Mouse (Mus musculus) neural tube, embryonic 13.5 days (tissue): ENCODE data around the gene E2f8. TPM values are rescaled to one million over a fixed set of nuclear protein-coding genes. Genes with fewer than 3 reads are reported as not detected.

Experiments
- ATAC-seq: fragments of 200-750 bp; cut with Nextera tagmentation; 2 replicates; pipeline ENCODE4 v1.8.0; 2017; ENCODE audit warnings: low read depth, mild to moderate bottlenecking, moderate TSS enrichment, moderate library complexity
- H3K27ac ChIP-seq: fragments of 300-500 bp; sonication (generic); replicated peaks from 2 replicates; pipeline ENCODE4 v1.5.1; 2015; ENCODE audit warnings: moderate library complexity, mild to moderate bottlenecking, inconsistent platforms
- H3K27me3 ChIP-seq: fragments of 300-500 bp; sonication (generic); 2 replicates; pipeline ENCODE4 v1.6.1; 2015; ENCODE audit warnings: mild to moderate bottlenecking, inconsistent platforms
- H3K36me3 ChIP-seq: fragments of 300-500 bp; sonication (generic); 2 replicates; pipeline ENCODE4 v1.6.1; 2015; ENCODE audit warnings: mild to moderate bottlenecking, inconsistent platforms
- H3K4me1 ChIP-seq: fragments of 300-500 bp; sonication (generic); replicated peaks from 2 replicates; pipeline ENCODE4 v1.6.1; 2015; ENCODE audit warnings: inconsistent platforms
- H3K4me2 ChIP-seq: fragments of 300-500 bp; sonication (generic); 2 replicates; pipeline ENCODE4 v1.6.1; 2015; ENCODE audit warnings: inconsistent platforms, mild to moderate bottlenecking, moderate library complexity
- H3K4me3 ChIP-seq: fragments of 300-500 bp; sonication (generic); 2 replicates; pipeline ENCODE4 v1.5.1; 2015; ENCODE audit warnings: mild to moderate bottlenecking, inconsistent platforms
- H3K9ac ChIP-seq: fragments of 300-500 bp; sonication (generic); 2 replicates; pipeline ENCODE4 v1.6.1; 2015; ENCODE audit warnings: moderate library complexity, mild to moderate bottlenecking, inconsistent platforms
- H3K9me3 ChIP-seq: fragments of 300-500 bp; sonication (generic); 2 replicates; pipeline ENCODE4 v1.6.1; 2016; ENCODE audit warnings: inconsistent platforms
- WGBS: fragments of 180-500 bp; shearing (Covaris S2); methylation state at CpG from one replicate; pipeline ENCODE4 v1.1.7; 2015; 5-methylcytosine and 5-hydroxymethylcytosine counted together
- polyA plus RNA-seq: library from polyadenylated mRNA; unstranded; fragments of >200 nt; fragmentation: Nextera tagmentation; extraction: Ambion mirVana; gene quantifications from 2 replicates; pipeline ENCODE4 v1.2.1, GENCODE M21; 2015

The E2f8 gene
- polyA plus RNA-seq, 1 experiment from 2014 or later, result 4.1 TPM

GRCm38 (mm10) chr7:48829177-48829910 lies 52.1 kb downstream of the E2f8 start:
- peaks cover 75% of the 10 kb centered on the region for H3K27me3 ChIP-seq
- H3K4me1 ChIP-seq, result peaks cover 2% of the 10 kb centered on the region
- H3K4me2 ChIP-seq, result no peak overlapping the region
- H3K9ac ChIP-seq, result no peak overlapping the region
- no peaks in the 10 kb centered on the region for H3K9me3 ChIP-seq
- 83% methylated on average over 5 of the region's 5 CpGs for WGBS
- ATAC-seq, result no peak
- H3K36me3 ChIP-seq, result peaks cover 37% of the 10 kb centered on the region
- no peak overlapping the region for H3K27ac ChIP-seq
- H3K4me3 ChIP-seq, result no peak overlapping the region

- Histone ChIP-seq H3K27ac (no peak overlapping the region), H3K4me1 (no peaks in the 10 kb centered on the region), H3K27me3 (peaks cover 34% of the 10 kb centered on the region), H3K4me3 (no peak overlapping the region), H3K4me2 (no peak overlapping the region), H3K36me3 (peaks cover 76% of the 10 kb centered on the region), H3K9ac (no peak overlapping the region), H3K9me3 (no peaks in the 10 kb centered on the region)
- no peak for ATAC-seq
- WGBS, result 93% methylated on average over 6 of the region's 6 CpGs
Measured at GRCm38 (mm10) chr7:48825170-48825569, 56.2 kb downstream of the E2f8 start.

- peaks cover 81% of the 10 kb centered on the region for H3K36me3 ChIP-seq
- peaks cover 30% of the 10 kb centered on the region for H3K27me3 ChIP-seq
- H3K4me3 ChIP-seq, result no peak overlapping the region
- H3K9me3 ChIP-seq, result no peaks in the 10 kb centered on the region
- ATAC-seq, result no peak
- no peak overlapping the region for H3K27ac ChIP-seq
- WGBS, result 97% methylated on average over 1 of the region's 1 CpGs
- H3K4me1 ChIP-seq, result no peaks in the 10 kb centered on the region
- no peak overlapping the region for H3K4me2 ChIP-seq
- H3K9ac ChIP-seq, result no peak overlapping the region
Measured at GRCm38 (mm10) chr7:48824671-48825070, 56.7 kb downstream of the E2f8 start.

GRCm38 (mm10) chr7:48823621-48824020 lies 57.8 kb downstream of the E2f8 start:
- H3K27ac ChIP-seq, result no peak overlapping the region
- WGBS, result 95% methylated on average over 3 of the region's 3 CpGs
- peaks cover 92% of the 10 kb centered on the region for H3K36me3 ChIP-seq
- H3K9me3 ChIP-seq, result no peaks in the 10 kb centered on the region
- H3K27me3 ChIP-seq, result peaks cover 20% of the 10 kb centered on the region
- no peaks in the 10 kb centered on the region for H3K4me1 ChIP-seq
- H3K4me3 ChIP-seq, result no peak overlapping the region
- no peak overlapping the region for H3K4me2 ChIP-seq
- H3K9ac ChIP-seq, result no peak overlapping the region
- no peak for ATAC-seq

- Histone ChIP-seq H3K27me3 (peaks cover 3% of the 10 kb centered on the region), H3K36me3 (peaks cover 97% of the 10 kb centered on the region), H3K4me3 (no peak overlapping the region), H3K9ac (no peak overlapping the region), H3K27ac (no peak overlapping the region), H3K4me2 (no peak overlapping the region), H3K9me3 (no peaks in the 10 kb centered on the region), H3K4me1 (no peaks in the 10 kb centered on the region)
- 94% methylated on average over 5 of the region's 5 CpGs for WGBS
- no peak for ATAC-seq
Measured at GRCm38 (mm10) chr7:48821654-48822053, 59.7 kb downstream of the E2f8 start.

Other genes starting within 250 kb of the E2f8 start
- not detected in 2 replicates for gene Mrgprb3, start 237.8 kb downstream of the E2f8 start, polyA plus RNA-seq
- 39.8 and 41.2 TPM in 2 replicates for gene Zdhhc13, start 92.6 kb downstream of the E2f8 start, polyA plus RNA-seq
- 3.1 and 3.5 TPM in 2 replicates for gene Csrp3, start 33.6 kb downstream of the E2f8 start, polyA plus RNA-seq
- gene Nav2, start 27.1 kb upstream of the E2f8 start, polyA plus RNA-seq, result 19.6 and 19.9 TPM in 2 replicates